Mouse (Mus musculus) heart, adult 2 months (tissue): ENCODE data around the gene Cdc42.

ENCODE experiments used
- CTCF ChIP-seq: fragments of 200-600 bp; IDR thresholded peaks from 2 replicates; pipeline ENCODE4 v1.8.1; 2022; ENCODE audit warnings: antibody characterized with exemption, mild to moderate bottlenecking, moderate library complexity
- EP300 ChIP-seq: fragments of 200-500 bp; IDR thresholded peaks from 2 replicates; pipeline ENCODE4 v1.6.1; 2011; ENCODE audit warnings: low read depth, low read length, control low read depth; ENCODE audit not compliant: insufficient read depth
- POLR2A ChIP-seq: fragments of 200-500 bp; IDR thresholded peaks from 2 replicates; pipeline ENCODE4 v1.6.1; 2011; ENCODE audit warnings: mild to moderate bottlenecking, low read depth, low read length, control low read depth; ENCODE audit not compliant: insufficient read depth

GRCm38 (mm10) chr4:137285876-137286661 lies 71.5 kb downstream of the Cdc42 start:
- TF ChIP-seq EP300 (no peak), CTCF (no peak), POLR2A (no peak)
